Mouse (Mus musculus) heart, postnatal 0 days (tissue): ENCODE measurements around the gene Ambra1. TPM values are rescaled to one million over a fixed set of nuclear protein-coding genes. Genes with fewer than 3 reads are reported as not detected.

ENCODE experiments used
- ATAC-seq: fragments of 200-750 bp; cut with Nextera tagmentation; 2 replicates; pipeline ENCODE4 v1.8.0; 2017; ENCODE audit warnings: low read depth, moderate number of reproducible peaks, moderate library complexity; ENCODE audit not compliant: insufficient read depth
- DNase-seq: peaks from one replicate; pipeline ENCODE4 v3.0.0-alpha.2; 2016; ENCODE audit warnings: low spot score
- H3K27ac ChIP-seq: fragments of 300-500 bp; sonication (generic); 2 replicates; pipeline ENCODE4 v1.5.1; 2014; ENCODE audit warnings: low read depth, mild to moderate bottlenecking
- H3K27me3 ChIP-seq: fragments of 300-500 bp; sonication (generic); 2 replicates; pipeline ENCODE4 v1.6.1; 2014; ENCODE audit warnings: low read length, mixed read lengths; ENCODE audit not compliant: control insufficient read depth, insufficient read depth
- H3K36me3 ChIP-seq: fragments of 300-500 bp; sonication (generic); replicated peaks from 2 replicates; pipeline ENCODE4 v1.6.1; 2014; ENCODE audit warnings: low read length, mixed read lengths; ENCODE audit not compliant: control insufficient read depth, insufficient read depth
- H3K4me1 ChIP-seq: fragments of 300-500 bp; sonication (generic); 2 replicates; pipeline ENCODE4 v1.6.1; 2014; ENCODE audit warnings: antibody characterized with exemption; ENCODE audit not compliant: control insufficient read depth, insufficient read depth
- H3K4me2 ChIP-seq: fragments of 300-500 bp; sonication (generic); 2 replicates; pipeline ENCODE4 v1.6.1; 2014; ENCODE audit warnings: low read depth, mild to moderate bottlenecking, low read length, moderate library complexity
- H3K4me3 ChIP-seq: fragments of 300-500 bp; sonication (generic); 2 replicates; pipeline ENCODE4 v1.5.1; 2014; ENCODE audit warnings: low read depth, low read length
- H3K9ac ChIP-seq: fragments of 300-500 bp; sonication (generic); replicated peaks from 2 replicates; pipeline ENCODE4 v1.6.1; 2014; ENCODE audit warnings: low read depth, low read length, mixed read lengths
- H3K9me3 ChIP-seq: fragments of 300-500 bp; sonication (generic); replicated peaks from 2 replicates; pipeline ENCODE4 v1.6.1; 2016; ENCODE audit warnings: low read length; ENCODE audit not compliant: control insufficient read depth
- CTCF ChIP-seq: IDR thresholded peaks from 2 replicates; pipeline ENCODE4 v1.5.1; 2016; ENCODE audit warnings: antibody characterized with exemption, control low read depth, low read depth
- EP300 ChIP-seq: IDR thresholded peaks from 2 replicates; pipeline ENCODE4 v1.6.1; 2016; ENCODE audit warnings: antibody characterized with exemption, low read depth
- WGBS: fragments of 180-500 bp; shearing (Covaris S2); extraction: QIAGEN DNeasy Blood & Tissue Kit; methylation state at CpG from one replicate; pipeline ENCODE4 v1.1.7; 2014; 5-methylcytosine and 5-hydroxymethylcytosine counted together
- polyA plus RNA-seq: library from polyadenylated mRNA; unstranded; fragments of >200 nt; fragmentation: Nextera tagmentation; extraction: Ambion mirVana; gene quantifications from 2 replicates; pipeline ENCODE4 v1.2.1, GENCODE M21; 2015
- total RNA-seq: library from RNA; depleted of rRNA; stranded (reverse); fragments of >200 nt; gene quantifications from 2 replicates; pipeline ENCODE4 v1.2.3, GENCODE M21; 2014; ENCODE audit warnings: low replicate concordance

The Ambra1 gene
- total and polyA plus RNA-seq, 2 experiments from 2014 or later: 5.5 to 14.8 TPM

DNA sequence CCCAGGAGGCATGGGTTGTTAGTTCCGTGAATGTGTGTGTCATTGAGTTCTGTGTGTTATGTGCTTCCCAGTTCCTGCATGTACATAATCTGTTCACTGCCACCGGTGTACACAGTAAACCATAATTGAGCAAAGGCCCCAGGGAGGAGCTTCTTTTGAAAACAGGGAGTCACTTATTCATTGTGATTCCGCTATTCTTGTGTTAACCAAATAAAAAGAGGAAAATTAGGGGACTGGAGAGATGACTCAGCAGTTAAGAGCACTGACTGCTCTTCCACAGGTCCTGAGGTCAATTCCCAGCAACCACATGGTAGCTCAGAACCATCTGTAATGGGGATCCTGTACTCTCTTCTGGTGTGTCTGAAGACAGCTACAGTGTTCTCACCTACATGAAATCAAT, 164.8 kb downstream of the Ambra1 start:
- Histone ChIP-seq H3K4me1 (no peaks in the 10 kb centered on the region), H3K4me2 (no peak overlapping the region), H3K9ac (no peak overlapping the region), H3K27ac (no peak overlapping the region), H3K4me3 (no peak overlapping the region), H3K27me3 (no peaks in the 10 kb centered on the region), H3K36me3 (peaks cover 7% of the 10 kb centered on the region; the same call in 1 of the 2 replicates), H3K9me3 (no peaks in the 10 kb centered on the region)
- ATAC-seq: no peak
- DNase-seq: no peak
- WGBS: 90% methylated on average over 3 of the region's 3 CpGs
- TF ChIP-seq CTCF (no peak), EP300 (no peak)

DNA sequence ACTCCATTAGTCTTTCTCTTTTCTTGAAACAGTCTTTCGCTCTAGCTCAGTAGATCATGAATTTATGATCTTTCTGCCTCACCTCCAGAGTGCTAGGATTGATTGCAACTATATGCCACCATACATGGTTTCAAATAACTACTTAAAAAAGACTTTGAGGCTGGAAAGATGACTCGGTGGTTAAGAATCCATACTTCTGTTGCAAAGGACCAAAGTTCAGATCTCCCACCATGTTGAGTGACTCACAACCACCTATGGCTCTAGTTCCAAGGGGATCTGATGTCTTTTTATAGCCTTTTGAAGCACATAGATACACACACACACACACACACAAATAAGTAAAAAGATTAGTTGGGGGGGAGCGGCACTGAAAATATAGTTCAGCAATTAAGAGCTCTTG, 165.5 kb downstream of the Ambra1 start:
- H3K27me3 ChIP-seq: no peaks in the 10 kb centered on the region
- peaks cover 9% of the 10 kb centered on the region for H3K36me3 ChIP-seq
- H3K9ac ChIP-seq: no peak overlapping the region
- ATAC-seq (no peak), DNase-seq (no peak)
- H3K9me3 ChIP-seq: no peaks in the 10 kb centered on the region
- H3K4me2 ChIP-seq: no peak overlapping the region
- 97% methylated on average over 3 of the region's 3 CpGs for WGBS
- no peak overlapping the region for H3K4me3 ChIP-seq
- TF ChIP-seq CTCF: no peak
- TF ChIP-seq EP300: no peak
- no peak overlapping the region for H3K27ac ChIP-seq
- H3K4me1 ChIP-seq: no peaks in the 10 kb centered on the region

DNA sequence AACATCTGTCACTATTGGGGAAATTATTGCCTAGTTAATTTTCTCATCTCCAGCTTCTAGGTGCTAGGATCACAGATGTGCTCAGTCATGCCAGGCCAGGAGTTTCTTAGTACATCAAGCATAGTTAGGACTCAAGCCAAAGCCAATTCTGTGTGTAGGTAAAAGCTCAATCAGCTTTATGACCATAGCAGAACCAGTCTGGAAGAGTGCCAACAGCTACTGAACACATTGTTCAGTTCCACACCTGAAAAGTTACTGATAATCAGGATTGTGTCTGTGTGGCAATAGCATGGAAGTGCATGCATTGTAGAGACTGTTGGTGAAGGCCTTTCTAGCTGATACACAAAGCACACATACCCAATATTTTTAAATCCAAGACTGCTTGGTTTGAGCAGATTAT, 168.0 kb downstream of the Ambra1 start:
- Histone ChIP-seq H3K27ac (no peak overlapping the region), H3K36me3 (peaks cover 28% of the 10 kb centered on the region), H3K9me3 (no peaks in the 10 kb centered on the region), H3K9ac (no peak overlapping the region), H3K4me3 (no peak overlapping the region), H3K4me2 (no peak overlapping the region), H3K4me1 (no peaks in the 10 kb centered on the region), H3K27me3 (no peaks in the 10 kb centered on the region)
- DNase-seq: no peak
- no peak for TF ChIP-seq EP300
- ATAC-seq: no peak

DNA sequence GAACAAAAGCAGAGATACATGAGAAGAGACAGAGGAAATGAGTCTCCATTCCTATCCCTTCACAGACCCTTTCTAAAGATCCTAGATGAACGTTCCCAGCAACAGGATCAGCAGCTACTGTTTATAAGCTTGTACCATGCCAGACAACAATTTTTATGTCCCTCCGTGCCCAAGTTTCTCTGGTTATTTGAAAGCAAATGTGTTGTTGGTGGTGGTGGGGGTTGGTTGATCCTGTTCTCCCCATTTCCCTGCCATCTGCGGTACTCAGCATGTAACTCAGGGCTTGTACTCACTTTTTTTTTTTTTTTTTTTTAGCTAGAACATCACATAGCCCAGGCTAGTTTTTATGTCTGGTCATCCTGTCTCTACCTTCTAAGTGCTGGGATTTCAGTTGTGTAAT, 169.2 kb downstream of the Ambra1 start:
- H3K4me3 ChIP-seq: no peak overlapping the region
- WGBS: 89% methylated on average over 3 of the region's 3 CpGs
- H3K9me3 ChIP-seq: no peaks in the 10 kb centered on the region
- H3K4me2 ChIP-seq: no peak overlapping the region
- ATAC-seq: no peak
- DNase-seq: no peak
- peaks cover 33% of the 10 kb centered on the region for H3K36me3 ChIP-seq
- H3K9ac ChIP-seq: no peak overlapping the region
- no peaks in the 10 kb centered on the region for H3K27me3 ChIP-seq
- H3K4me1 ChIP-seq: no peaks in the 10 kb centered on the region
- TF ChIP-seq EP300 (no peak), CTCF (no peak)
- no peak overlapping the region for H3K27ac ChIP-seq

DNA sequence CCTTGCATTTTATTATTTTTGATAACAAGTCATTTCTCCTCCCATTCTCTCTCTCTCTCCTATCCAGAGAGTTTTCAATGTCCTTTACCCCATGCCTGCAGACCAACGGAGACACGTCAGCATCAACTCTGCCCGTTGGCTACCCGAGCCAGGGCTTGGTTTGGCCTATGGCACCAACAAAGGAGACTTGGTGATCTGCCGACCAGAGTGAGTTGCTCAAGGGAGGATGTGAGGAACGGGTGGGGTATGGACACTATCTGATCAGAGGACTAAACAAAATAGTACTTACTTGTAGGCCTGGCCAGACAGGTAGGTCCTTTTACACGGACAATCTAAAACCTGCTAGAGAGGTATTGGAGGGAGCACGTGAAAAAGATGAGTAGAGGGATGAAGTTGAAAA, 170.5 kb downstream of the Ambra1 start:
- Histone ChIP-seq H3K4me3 (no peak overlapping the region), H3K36me3 (peaks cover 34% of the 10 kb centered on the region), H3K27ac (no peak overlapping the region), H3K9ac (no peak overlapping the region), H3K4me2 (no peak overlapping the region), H3K9me3 (no peaks in the 10 kb centered on the region), H3K27me3 (no peaks in the 10 kb centered on the region), H3K4me1 (no peaks in the 10 kb centered on the region)
- WGBS: 92% methylated on average over 8 of the region's 8 CpGs
- no peak for TF ChIP-seq CTCF
- TF ChIP-seq EP300: no peak
- DNase-seq (no peak), ATAC-seq (no peak)

DNA sequence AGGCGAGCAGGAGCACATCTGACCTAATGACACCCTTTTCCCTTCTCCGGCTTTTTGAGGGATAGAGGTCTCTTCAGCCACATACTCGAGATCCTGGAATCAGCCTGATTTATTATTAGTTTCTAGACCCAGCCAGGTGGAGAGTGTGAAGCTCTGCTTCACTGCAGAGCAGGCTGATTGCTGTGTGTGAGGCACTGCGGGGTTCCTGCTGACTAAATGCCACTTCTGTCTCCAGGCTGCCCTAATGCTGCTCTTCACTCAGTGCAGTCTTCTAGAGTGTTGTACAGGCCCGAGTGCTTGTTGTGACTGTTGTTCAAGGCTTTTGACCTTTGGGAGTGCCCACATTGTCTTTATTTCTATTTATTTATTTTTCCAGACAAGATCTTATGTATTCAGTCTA, 172.4 kb downstream of the Ambra1 start:
- no peak overlapping the region for H3K4me2 ChIP-seq
- H3K27me3 ChIP-seq: no peaks in the 10 kb centered on the region
- no peak overlapping the region for H3K27ac ChIP-seq
- H3K36me3 ChIP-seq: peaks cover 42% of the 10 kb centered on the region
- TF ChIP-seq EP300: no peak
- no peak for TF ChIP-seq CTCF
- 77% methylated on average over 5 of the region's 5 CpGs for WGBS
- H3K4me1 ChIP-seq: no peaks in the 10 kb centered on the region
- H3K9ac ChIP-seq: no peak overlapping the region
- ATAC-seq (no peak), DNase-seq (no peak)
- no peak overlapping the region for H3K4me3 ChIP-seq
- no peaks in the 10 kb centered on the region for H3K9me3 ChIP-seq
